Mouse (Mus musculus): Measurements from ENCODE around the gene Metap1d. TPM values are rescaled to one million over a fixed set of nuclear protein-coding genes. Genes with fewer than 3 reads are reported as not detected.

Metap1d gene
- total and polyA plus RNA-seq, 3 experiments: 19.5 to 28.5 TPM; not detected in 1

- H3K9me3 ChIP-seq (replicated peaks; ENCODE audit: insufficient read depth, low read length): no peaks in the 10 kb centered on the region
- TF ChIP-seq TCF12 (IDR thresholded peaks at IDR 0.05; ENCODE audit: low read depth, low read length) (no peak), POLR2A (IDR thresholded peaks at IDR 0.05; ENCODE audit: control insufficient read depth in 1 of 2, insufficient read depth in 1 of 2, low read depth in 1 of 2, low read length in 2 of 2, poor library complexity in 1 of 2) (0 out of 4 replicates have a peak, but pooled peaks of 1 of the 2 experiments have one; percentile 34), CHD2 (IDR thresholded peaks at IDR 0.05; ENCODE audit: low read length) (no peak), USF1 (IDR thresholded peaks at IDR 0.05; ENCODE audit: low read depth, low read length) (no peak), ETS1 (IDR thresholded peaks at IDR 0.05; ENCODE audit: low read depth, low read length) (no peak)
- H3K4me3 ChIP-seq (ENCODE audit: control insufficient read depth in 1 of 2, insufficient read depth in 1 of 2, low read depth in 2 of 2, low read length in 2 of 2): no peak within 1 kb of the TSS
- H3K27me3 ChIP-seq (ENCODE audit: control insufficient read depth in 1 of 2, insufficient read depth in 2 of 2, low read length in 2 of 2): peaks cover 0 to 2% of the 10 kb centered on the region in 2 experiments; a peak in 2 of 4 replicates
- peaks cover 7 to 9% of the 10 kb centered on the region in 2 experiments for H3K4me1 ChIP-seq (ENCODE audit: control insufficient read depth in 1 of 2, insufficient read depth in 2 of 2, low read length in 2 of 2)
- H3K27ac ChIP-seq (ENCODE audit: control insufficient read depth, low read depth, low read length): no peak within 1 kb of the TSS
- peaks cover 0 to 8% of the 10 kb centered on the region in 2 experiments; a peak in 2 of 4 replicates for H3K36me3 ChIP-seq (ENCODE audit: control insufficient read depth in 1 of 2, insufficient read depth in 2 of 2, low read length in 2 of 2)
- no peak within 1 kb of the TSS for H3K9ac ChIP-seq (ENCODE audit: control insufficient read depth, low read depth, low read length, poor library complexity, severe bottlenecking)
- H3K79me2 ChIP-seq (ENCODE audit: control insufficient read depth, insufficient read depth, low read length, poor library complexity): no peaks in the 10 kb centered on the region
- DNase-seq (ENCODE audit: low read depth, low spot score): no peak
Measured at GRCm38 (mm10) chr2:71546640-71547071, 93.6 kb downstream of the Metap1d start, which contains the start of gene Dlx2. Gene Dlx2, minus strand, starts transcription at chr2:71546754.

- no peaks in the 10 kb centered on the region for H3K79me2 ChIP-seq (ENCODE audit: control insufficient read depth, insufficient read depth, low read length, poor library complexity)
- H3K4me3 ChIP-seq (ENCODE audit: control insufficient read depth in 1 of 2, insufficient read depth in 1 of 2, low read depth in 2 of 2, low read length in 2 of 2): no peak overlapping the region
- peaks cover under 1 to 2% of the 10 kb centered on the region in 2 experiments; a peak in 2 of 4 replicates for H3K27me3 ChIP-seq (ENCODE audit: control insufficient read depth in 1 of 2, insufficient read depth in 2 of 2, low read length in 2 of 2)
- no peak overlapping the region for H3K9ac ChIP-seq (ENCODE audit: control insufficient read depth, low read depth, low read length, poor library complexity, severe bottlenecking)
- no peak overlapping the region for H3K27ac ChIP-seq (ENCODE audit: control insufficient read depth, low read depth, low read length)
- DNase-seq (ENCODE audit: low read depth, low spot score): peak; percentile 78
- peaks cover 0 to 4% of the 10 kb centered on the region in 2 experiments; a peak in 2 of 4 replicates for H3K36me3 ChIP-seq (ENCODE audit: control insufficient read depth in 1 of 2, insufficient read depth in 2 of 2, low read length in 2 of 2)
- no peaks in the 10 kb centered on the region for H3K9me3 ChIP-seq (replicated peaks; ENCODE audit: insufficient read depth, low read length)
- TF ChIP-seq ZC3H11A (IDR thresholded peaks at IDR 0.05; ENCODE audit: low read depth, low read length) (peak; percentile 95), E2F4 (IDR thresholded peaks at IDR 0.05; ENCODE audit: borderline replicate concordance, low read depth, low read length) (no peak), CTCF (IDR thresholded peaks at IDR 0.05 in 2 of 3, conservative IDR thresholded peaks at IDR 0.05 in 1 of 3; ENCODE audit: control insufficient read depth in 1 of 3, insufficient read depth in 1 of 3, low read depth in 2 of 3, low read length in 3 of 3, poor library complexity in 1 of 3, severe bottlenecking in 1 of 3) (peak; percentile 61 to 98 (median 90)), SMC3 (IDR thresholded peaks at IDR 0.05; ENCODE audit: low read depth, low read length) (peak; percentile 99), RAD21 (IDR thresholded peaks at IDR 0.05; ENCODE audit: low read depth, low read length) (peak; percentile 89)
- peaks cover 0 to 3% of the 10 kb centered on the region in 2 experiments; a peak in 2 of 4 replicates for H3K4me1 ChIP-seq (ENCODE audit: control insufficient read depth in 1 of 2, insufficient read depth in 2 of 2, low read length in 2 of 2)
Measured at GRCm38 (mm10) chr2:71547829-71548228, 94.8 kb downstream of the Metap1d start.

- peaks cover 2 to 4% of the 10 kb centered on the region in 2 experiments for H3K27me3 ChIP-seq (ENCODE audit: control insufficient read depth in 1 of 2, insufficient read depth in 2 of 2, low read length in 2 of 2)
- no peak overlapping the region for H3K9ac ChIP-seq (ENCODE audit: control insufficient read depth, low read depth, low read length, poor library complexity, severe bottlenecking)
- H3K27ac ChIP-seq (ENCODE audit: control insufficient read depth, low read depth, low read length): no peak overlapping the region
- no peaks in the 10 kb centered on the region for H3K79me2 ChIP-seq (ENCODE audit: control insufficient read depth, insufficient read depth, low read length, poor library complexity)
- no peaks in the 10 kb centered on the region for H3K9me3 ChIP-seq (replicated peaks; ENCODE audit: insufficient read depth, low read length)
- no peak for DNase-seq (ENCODE audit: low read depth, low spot score)
- H3K4me1 ChIP-seq (ENCODE audit: control insufficient read depth in 1 of 2, insufficient read depth in 2 of 2, low read length in 2 of 2): no peaks in the 10 kb centered on the region; a peak in 1 of 4 replicates
- TF ChIP-seq POLR2A (IDR thresholded peaks at IDR 0.05; ENCODE audit: control insufficient read depth in 1 of 2, insufficient read depth in 1 of 2, low read depth in 1 of 2, low read length in 2 of 2, poor library complexity in 1 of 2) (no peak), POLR2AphosphoS5 (IDR thresholded peaks at IDR 0.05; ENCODE audit: borderline replicate concordance, low read depth, low read length) (no peak), BHLHE40 (IDR thresholded peaks at IDR 0.05; ENCODE audit: borderline replicate concordance, low read depth, low read length) (no peak), ETS1 (IDR thresholded peaks at IDR 0.05; ENCODE audit: low read depth, low read length) (no peak), TAL1 (IDR thresholded peaks at IDR 0.05; ENCODE audit: low read length) (no peak), HCFC1 (IDR thresholded peaks at IDR 0.05; ENCODE audit: low read depth, low read length) (no peak), RCOR1 (IDR thresholded peaks at IDR 0.05; ENCODE audit: low read depth, low read length) (no peak), USF1 (IDR thresholded peaks at IDR 0.05; ENCODE audit: low read depth, low read length) (no peak), GABPA (IDR thresholded peaks at IDR 0.05; ENCODE audit: low read depth, low read length) (no peak), UBTF (IDR thresholded peaks at IDR 0.05; ENCODE audit: borderline replicate concordance, insufficient read depth, low read depth, low read length) (no peak)
- H3K4me3 ChIP-seq (ENCODE audit: control insufficient read depth in 1 of 2, insufficient read depth in 1 of 2, low read depth in 2 of 2, low read length in 2 of 2): no peak overlapping the region
- H3K36me3 ChIP-seq (ENCODE audit: control insufficient read depth in 1 of 2, insufficient read depth in 2 of 2, low read length in 2 of 2): peaks cover 0 to 2% of the 10 kb centered on the region in 2 experiments; a peak in 1 of 4 replicates
Measured at GRCm38 (mm10) chr2:71550330-71550729, 97.3 kb downstream of the Metap1d start.

Data from MEL (cell line).